Mouse (Mus musculus) thymus, adult 2 months (tissue): Measurements from ENCODE around the gene Hibadh.
"Not testable (repeated sequence)": the region's sequence is repeated elsewhere in the genome, so short reads cannot be mapped to it uniquely, and the experiment has no call there.

Source experiments
- CTCF ChIP-seq: fragments of 200-500 bp; IDR thresholded peaks from 2 replicates; pipeline ENCODE4 v1.5.1; 2012; ENCODE audit warnings: mild to moderate bottlenecking, control low read depth, low read length, moderate library complexity, borderline replicate concordance; ENCODE audit not compliant: control insufficient read depth, poor library complexity, insufficient read depth; ENCODE audit errors: extremely low read depth
- POLR2A ChIP-seq: fragments of 200-500 bp; IDR thresholded peaks from 2 replicates; pipeline ENCODE4 v1.6.1; 2012; ENCODE audit warnings: mild to moderate bottlenecking, low read length, control low read depth, moderate library complexity; ENCODE audit not compliant: control insufficient read depth, poor library complexity, insufficient read depth; ENCODE audit errors: extremely low read depth

DNA sequence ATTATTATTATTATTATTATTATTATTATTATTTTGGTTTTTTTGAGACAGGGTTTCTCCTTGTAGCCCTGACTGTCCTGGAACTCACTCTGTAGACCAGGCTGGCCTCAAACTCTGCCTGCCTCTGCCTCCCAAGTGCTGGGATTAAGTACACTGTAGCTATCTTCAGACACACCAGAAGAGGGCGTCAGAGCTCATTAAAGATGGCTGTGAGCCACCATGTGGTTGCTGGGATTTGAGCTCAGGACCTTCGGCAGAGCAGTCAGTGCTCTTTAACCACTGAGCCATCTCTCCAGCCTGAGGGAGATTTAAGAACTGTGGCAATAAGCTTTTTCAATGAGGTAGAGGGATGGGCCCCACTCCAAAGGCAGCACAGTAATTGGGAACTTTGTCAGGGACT, 29.7 kb upstream of the Hibadh start:
- not testable (repeated sequence) for TF ChIP-seq CTCF, POLR2A
